Mouse (Mus musculus): ENCODE results near the gene Ica1l.

- no peak for TF ChIP-seq CTCF (IDR thresholded peaks at IDR 0.05; ENCODE audit: low read depth)
- no peak for TF ChIP-seq EP300 (optimal IDR thresholded peaks at IDR 0.05)
These were observed 25.9 kb downstream of the Ica1l start for GRCm38 (mm10) chr1:60017031-60017469.
